Mouse (Mus musculus) right cerebral cortex, postnatal 10 days (tissue): ENCODE results near the gene Gnaz.
"Not testable (repeated sequence)": the region's sequence is repeated elsewhere in the genome, so short reads cannot be mapped to it uniquely, and the experiment has no call there.

Experiments used
- DNase-seq, 2 experiments: peaks; one replicate each; pipeline ENCODE4 v3.0.0; 2021; ENCODE audit warnings: low spot score in 2 of 2

The Gnaz gene

DNA sequence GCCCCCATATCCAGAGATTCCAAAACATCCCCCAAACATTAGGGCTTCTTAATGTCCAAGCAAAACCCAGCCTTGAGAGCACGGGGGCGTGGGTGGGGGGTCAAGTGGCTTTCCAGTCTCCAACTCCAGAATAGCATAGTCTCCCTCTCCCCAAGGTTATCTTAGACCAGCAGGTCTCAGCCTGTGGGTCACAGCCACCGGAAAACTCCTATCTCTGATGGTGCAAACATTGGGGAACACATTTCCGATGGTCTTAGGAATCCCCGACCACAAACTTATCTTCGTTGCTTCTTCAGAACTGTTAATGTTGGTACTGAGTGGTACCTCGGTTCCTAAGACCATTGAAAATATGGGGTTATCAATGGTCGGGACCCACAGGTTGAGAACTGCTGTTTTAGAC, 61.8 kb downstream of the Gnaz start:
- no peak for DNase-seq

DNA sequence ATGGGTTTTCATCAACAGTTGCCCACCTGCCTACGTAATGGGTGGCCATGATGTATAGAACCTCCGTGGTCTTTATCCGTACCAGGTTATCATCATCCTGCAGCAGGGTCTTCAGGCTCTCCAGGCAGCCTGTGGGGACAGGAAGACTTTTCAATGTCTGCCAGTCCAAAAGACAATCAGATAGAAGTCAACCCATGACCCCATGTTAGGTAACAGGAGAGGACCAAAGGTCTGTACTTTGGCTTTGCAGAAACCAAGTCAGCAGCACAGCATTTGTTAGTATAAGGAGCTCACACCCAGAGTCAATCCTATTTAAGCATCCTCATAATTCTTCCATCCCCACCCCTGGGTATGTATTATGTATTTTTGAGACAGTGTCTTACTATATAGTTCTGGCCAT, 62.7 kb downstream of the Gnaz start:
- no peak for DNase-seq

DNA sequence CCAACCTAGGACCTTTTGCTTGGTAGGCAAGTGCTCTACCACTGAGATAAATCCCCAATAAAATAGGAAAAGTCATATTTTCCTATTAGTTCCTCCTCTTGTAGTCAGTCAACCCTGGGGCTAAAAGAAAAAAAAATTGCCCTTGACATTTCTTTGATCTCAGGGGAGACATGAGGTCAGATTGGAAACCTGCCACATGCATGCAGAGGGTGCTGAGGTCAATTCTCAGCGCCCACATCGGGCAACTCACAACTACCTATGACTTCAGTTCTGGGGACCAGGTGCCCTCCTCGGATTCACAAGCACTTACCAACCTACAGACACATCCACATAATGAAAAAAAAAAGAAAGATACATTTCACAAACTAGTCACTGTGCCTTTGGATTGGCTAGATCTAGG, 63.3 kb downstream of the Gnaz start:
- DNase-seq: no peak

DNA sequence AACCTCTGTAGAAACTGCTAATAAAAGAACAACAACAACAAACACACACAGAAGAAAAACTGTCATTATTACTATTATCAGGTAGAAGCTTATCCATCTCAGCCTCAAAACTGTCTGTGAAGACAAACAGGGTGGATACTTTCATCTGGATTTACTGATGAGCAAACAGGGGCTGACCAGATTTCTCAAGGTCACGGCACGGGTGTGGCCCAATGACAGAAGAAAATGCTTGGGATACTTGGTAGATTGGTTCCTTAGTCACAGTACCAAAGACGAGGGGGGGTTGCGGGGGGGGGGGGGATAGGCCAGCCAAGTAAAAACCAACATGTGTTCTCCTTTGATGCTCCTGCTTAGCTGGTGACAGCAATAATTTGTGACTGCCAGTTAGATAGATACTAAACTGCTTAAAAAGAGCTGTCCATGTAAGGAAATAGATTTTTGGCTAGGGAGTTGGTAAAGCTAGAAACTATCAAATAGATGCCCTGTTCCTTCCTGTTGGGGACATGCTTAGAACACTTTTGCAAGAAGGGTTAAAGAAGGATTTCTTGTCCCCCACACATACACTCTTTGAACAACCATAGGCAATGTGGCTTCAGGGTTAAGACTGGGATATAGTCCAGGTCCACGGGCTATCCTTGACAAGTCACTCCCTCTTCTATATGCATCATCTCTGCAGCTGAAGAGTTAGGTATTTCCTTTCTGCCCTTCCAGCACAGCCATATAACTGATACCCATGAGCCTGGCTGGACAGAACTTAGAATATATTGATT, 64.6 kb downstream of the Gnaz start:
- no peak for DNase-seq

DNA sequence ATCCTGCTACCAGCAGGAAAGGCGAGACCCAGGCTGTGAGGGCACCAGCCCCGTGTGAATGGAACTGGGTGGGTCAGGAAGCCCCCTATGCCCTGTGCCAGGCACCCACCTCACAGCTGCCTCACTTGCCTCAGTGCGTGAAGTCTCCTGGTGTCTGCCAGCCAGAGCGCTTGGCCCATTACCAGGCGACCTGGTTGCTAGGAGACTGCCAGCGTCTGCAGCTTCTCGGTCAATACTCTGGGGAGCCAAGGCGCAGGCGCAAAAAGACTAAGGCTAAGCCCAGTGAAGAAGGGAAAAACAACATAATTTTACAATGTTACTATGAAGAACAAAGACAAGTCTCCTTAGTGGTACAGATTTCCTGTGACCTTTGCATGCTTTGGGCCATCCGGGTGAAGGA, 65.4 kb downstream of the Gnaz start, which contains the start of gene Rsph14:
TSS of gene Rsph14 (minus strand) at position 192 of the 400 bp plus-strand sequence.
- peak; percentile 93 to 94 for DNase-seq

DNA sequence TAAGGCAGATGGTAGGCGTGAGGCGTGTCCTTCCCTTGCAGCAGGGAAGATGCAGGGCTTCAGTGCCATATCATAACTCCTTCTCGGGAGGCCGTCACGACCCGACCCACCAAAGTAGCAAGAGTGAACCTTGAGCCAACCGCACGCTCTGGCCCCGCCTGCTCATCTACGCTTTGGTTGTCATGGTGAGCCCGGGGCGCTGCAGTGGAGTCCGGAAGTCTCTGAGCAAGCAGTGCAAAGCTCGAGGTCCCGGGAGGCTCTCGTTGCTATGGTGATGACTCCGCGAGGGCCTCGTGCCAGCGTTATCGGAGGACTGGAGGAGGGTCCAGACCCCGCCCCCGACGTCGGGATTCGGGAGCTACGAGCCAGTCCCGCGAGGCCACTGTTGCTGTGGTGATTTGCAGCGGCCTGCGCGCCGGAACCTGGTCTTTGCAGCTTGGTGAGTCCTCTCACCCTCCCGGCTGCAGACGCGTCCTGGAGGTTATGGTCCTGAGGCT, 70.0 kb downstream of the Gnaz start, which contains the start of gene Rab36:
TSS of gene Rab36 (plus strand) at position 176 of the 497 bp plus-strand sequence.
- peak; percentile 97 to 98 for DNase-seq

DNA sequence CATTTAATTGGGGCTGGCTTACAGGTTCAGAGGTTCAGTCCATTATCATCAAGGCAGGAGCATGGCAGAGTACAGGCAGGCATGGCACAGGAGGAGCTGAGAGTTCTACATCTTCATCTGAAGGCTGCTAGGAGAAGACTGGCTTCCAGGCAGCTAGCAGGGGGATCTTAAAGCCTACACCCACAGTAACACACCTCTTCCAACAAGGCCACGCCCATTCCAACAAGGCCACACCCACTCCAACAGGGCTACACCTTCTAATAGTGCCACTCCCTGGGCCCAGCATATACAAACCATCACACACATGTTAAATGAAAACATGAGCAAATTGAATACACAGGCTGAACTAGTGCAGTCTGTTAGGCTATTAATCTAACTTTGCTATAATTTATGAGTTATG, 75.1 kb downstream of the Gnaz start:
- DNase-seq: not testable (repeated sequence)

DNA sequence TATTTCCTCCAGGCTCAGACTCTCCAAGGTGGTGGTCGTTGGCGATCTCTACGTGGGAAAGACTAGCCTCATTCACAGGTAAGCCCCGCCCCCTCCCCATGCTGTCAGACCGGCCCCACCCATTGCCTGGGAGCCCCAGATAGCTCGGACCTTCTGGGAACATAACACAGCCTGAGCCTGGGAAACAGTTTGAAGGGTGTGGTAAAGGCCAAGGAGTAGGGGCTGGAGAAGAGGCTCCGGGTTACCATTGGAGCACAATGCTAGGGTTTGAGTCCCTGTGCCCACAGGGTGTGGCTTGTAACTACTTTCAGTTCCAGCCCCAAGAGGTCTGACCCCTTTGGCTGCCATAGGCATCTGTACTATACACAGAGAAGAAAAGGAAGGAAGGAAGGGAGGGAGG, 77.5 kb downstream of the Gnaz start:
- no peak for DNase-seq

DNA sequence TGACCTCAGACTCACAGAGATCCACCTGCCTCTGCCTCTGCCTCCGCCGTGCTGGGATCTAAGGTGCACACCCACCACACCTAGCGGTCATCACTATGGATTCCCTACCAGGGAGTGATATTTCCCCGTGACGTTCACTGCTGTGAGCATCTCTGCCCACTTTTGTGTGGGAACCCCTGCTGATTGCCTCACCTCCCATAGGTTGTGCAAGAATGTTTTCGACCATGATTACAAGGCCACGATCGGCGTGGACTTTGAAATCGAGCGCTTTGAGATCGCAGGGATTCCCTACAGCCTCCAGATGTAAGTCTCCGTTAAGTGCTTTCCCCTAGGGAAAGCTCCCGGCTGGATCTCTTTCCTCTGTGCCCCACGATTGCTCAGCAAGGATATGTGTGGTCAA, 78.9 kb downstream of the Gnaz start:
- DNase-seq: no peak

DNA sequence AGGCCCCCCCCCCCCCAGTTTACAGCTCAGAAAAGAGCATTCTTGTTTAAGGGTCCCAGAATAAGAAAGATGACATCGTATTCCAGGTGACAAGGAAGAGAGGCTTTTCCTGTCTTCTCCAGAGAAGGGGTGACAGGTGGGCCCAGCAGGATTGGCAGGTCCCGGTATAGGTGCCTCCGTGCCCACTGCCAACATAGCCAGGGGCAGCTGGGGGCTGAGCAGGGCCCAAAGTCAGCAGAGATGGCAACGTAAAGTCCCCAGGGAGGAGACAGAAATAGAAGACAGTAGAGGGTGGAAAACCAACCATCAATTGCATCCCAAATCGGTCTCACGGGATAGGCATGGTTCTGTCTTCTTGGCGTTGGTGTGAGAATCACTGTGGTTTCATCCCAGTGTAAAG, 81.7 kb downstream of the Gnaz start:
- no peak for DNase-seq

DNA sequence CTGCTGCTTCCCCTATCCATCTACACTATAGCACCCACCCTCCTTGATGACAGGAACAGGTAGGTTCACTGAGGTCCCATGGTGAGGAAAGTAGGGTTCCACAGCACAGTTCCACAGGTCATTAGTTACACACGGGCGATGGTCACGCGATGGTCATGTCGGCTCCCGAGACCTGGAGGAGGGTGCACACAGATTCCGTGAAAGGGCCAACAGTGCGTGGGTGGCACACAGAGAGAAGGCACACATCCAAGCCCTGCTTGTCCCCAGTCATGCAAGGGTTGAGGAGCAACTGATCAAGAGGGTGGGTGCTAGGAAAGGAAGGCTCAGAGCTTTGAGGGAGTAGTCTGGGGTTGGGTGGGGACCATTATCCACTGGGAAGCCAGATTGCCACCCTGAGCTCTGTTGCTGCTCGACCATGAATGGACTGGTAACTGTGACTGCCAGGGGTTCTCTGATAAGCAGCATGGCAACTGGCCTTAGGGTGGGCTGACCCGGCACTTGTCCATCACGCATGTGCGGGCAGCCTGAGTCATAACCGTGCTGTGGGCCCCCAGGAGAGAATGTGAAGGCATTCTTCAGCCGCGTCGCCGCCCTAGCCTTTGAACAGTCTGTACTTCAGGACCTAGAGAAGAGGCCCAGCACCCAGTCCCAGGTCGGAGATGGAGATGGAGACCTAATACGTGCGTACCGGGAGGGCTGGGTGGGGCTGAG, 84.5 kb downstream of the Gnaz start:
- no peak for DNase-seq

DNA sequence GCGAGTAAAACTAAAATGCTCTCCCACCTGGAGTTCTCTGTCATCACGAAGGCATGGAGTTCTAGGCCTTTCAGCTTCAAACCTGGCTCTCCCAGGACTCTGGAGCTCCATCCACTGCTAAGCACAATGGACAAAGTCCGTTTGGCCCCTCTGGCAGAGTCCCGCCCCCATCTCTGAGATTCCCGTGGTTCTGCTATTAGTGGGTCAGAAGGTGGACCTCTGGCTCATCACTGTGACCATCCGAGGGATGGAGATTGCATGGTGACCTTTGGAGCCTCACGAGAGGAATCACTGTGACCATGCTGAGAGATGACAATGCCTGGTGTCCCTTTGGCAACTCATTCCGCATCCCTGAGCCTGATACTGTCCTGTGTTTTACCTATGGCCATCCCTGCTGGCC, 85.9 kb downstream of the Gnaz start:
- no peak for DNase-seq

DNA sequence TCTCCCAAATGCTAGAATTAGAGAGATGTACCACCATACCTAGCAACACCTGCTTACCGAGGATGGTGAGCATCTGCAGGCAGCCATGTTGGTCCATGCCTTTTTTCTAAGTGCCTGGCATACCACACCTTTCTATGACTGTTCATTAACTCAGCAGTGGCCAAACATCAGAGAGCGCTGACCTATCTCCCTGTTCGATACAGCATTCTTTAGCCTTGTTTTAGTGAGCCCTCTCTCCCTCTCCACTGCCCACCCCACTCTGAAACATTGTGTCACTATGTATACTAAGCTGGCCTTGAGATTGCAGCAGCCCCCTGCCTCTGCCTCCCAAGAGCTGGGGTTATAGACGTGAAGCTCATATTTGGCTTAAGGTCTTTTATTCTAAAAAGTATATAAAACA, 86.7 kb downstream of the Gnaz start:
- DNase-seq: no peak

DNA sequence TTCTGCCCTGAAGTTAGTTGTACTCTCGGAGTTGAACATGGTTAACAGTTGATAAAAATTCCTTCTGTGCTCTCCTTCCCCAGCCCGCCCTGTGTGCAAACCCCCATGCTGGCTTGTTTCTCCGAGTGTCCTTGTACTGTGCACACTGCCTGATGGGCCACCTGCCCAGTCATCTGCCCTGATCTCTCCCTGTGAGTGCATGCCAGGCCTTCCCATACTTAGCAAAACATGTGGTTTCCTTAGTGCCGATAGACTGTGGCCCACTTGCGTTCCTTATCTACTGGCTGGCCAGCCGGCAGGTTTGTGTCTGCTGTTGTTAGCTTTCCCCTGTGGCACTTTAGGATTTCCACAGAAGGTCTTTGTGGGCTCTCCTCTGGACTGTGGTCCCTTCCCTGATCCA, 87.1 kb downstream of the Gnaz start:
- DNase-seq: peak in 1 of 2 experiments; percentile 57

DNA sequence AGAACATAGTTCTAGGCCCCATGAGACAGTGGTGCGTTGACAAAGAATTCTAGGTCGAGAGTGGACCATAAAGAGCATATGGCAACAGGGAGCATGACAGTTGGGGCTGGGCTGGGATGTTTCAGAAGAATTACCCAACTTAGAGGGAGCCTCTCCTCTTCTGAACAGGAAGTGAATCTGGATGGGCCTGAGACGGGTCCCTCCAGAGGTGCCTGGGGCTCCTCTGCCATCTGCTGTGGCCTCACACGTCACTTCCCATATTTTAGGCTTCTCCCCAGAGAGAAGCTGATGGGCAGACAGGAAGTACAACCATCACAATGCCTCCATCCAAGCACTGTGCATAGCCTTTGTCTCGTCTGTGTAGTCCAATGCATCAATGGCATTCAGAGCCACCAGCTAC, 88.7 kb downstream of the Gnaz start:
- no peak for DNase-seq

DNA sequence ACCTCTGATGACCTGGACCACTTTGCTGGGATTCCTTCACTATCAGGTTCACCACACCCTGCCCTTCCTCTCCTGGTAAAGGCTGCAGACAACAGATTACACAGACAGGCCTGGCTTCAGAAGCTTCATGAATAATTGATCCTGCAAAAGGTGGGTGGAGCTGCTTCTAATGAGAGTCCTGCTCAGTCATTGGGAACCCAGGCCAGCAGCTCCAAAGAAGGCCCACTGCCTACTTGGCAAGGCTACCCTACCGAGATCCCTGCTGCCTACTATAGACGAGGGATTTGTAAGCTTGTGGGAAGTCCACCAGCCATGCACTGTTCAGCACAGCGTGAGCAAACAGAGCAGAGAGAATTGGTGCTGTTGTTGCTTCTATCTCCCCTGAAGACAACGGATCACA, 89.3 kb downstream of the Gnaz start:
- peak; percentile 72 to 82 for DNase-seq

DNA sequence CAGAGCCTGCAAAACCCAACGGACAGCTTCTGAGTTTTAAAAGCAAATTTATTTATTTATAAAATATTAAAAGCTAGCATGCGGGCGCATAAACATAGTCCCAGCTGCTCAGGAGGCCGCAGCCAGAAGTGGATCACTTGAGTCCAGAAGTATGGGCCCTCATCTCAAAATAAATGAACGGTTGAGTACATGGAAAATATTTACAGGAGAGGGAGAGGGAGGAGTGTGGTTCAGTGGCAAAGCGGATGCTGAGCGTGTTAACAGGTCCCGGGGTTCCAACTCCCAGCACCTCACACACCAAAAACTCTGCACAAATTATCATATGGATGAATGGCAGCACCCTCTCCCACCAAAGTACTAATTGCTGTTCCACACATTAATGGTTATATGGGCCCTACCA, 91.4 kb downstream of the Gnaz start:
- DNase-seq: no peak

DNA sequence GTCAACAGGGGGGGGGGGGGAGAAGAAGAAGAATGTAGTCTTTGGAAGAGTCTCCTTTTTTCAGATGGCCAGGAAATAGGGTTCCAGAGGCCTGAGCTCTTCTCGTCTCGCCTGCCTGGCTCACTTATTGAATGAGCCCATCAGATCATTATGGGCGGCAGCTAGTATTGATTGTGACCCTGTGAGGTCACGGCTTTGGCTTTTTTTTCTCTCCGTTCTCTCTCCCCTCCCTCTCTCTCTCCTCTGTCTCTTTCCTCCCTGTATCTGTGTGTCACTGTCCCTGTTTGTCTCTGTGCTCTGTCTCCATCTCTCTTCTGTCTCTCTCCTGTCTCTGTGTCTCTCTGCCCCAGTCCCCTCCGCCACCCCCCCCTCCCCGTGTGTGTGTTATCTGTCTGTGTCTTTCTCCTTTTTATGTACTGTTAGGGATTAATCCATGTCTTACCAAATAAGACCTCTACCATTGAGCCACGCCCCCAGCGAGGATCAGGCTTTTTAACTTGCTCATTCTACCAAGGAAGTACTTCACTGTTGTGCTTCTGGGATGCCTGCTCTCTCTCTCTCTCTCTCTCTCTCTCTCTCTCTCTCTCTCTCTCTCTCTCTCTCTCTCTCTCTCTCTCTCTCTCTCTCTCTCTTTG, 91.9 kb downstream of the Gnaz start:
- no peak for DNase-seq

DNA sequence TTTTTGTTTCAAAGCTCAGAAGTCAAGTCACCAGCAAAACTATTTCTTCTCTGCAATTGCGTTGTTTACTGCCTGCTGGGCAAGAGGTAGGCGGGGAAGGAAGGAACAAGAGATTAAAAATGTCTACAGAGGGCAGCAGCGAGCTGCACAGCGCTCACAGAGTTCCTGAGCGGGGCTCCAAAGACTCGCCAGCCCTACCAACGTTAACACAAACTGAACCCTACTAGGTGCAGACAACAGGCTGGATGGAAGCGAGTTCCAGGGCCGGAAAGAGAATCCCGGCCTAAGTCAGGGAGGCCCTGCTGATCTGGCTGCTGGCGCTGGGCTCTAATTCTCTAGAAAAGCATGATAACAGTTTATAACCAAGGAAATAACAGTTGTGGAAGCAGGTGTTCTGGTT, 92.4 kb downstream of the Gnaz start:
- DNase-seq: peak; percentile 83

DNA sequence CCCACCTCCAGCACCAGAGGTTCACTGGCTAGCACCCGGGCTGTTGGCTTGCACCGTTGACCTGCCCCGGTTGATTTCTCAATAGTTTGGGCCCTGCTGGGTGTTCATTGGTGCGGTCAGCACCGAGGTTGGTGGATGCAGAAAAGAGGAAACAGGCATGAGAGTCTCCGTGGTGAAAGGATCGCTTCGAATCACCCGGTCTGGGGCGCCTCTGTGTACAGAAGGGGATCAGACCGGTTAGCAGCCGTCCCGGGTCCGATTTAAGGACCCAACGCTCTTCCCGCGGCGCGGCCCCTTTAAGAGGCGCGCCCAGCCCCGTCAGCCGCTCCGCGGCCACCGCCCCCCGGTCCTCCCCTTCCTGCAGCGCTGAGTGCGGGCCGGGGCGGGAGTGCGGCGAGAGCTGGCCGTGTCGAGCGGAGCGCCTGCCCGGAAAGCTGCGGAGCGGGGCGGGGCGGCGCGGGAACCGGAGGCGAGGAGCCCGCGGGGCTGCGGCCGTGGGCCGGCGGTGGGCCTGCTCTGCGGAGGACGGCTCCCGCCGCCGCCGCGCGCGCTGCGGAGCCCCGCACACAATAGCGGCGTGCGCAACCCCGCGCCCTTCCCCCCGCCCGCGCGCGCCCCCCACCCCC, 93.4 kb downstream of the Gnaz start, which contains the start of gene Bcr:
TSS of gene Bcr (plus strand) at position 376 of the 626 bp plus-strand sequence.
- DNase-seq: peak; percentile 85 to 88

DNA sequence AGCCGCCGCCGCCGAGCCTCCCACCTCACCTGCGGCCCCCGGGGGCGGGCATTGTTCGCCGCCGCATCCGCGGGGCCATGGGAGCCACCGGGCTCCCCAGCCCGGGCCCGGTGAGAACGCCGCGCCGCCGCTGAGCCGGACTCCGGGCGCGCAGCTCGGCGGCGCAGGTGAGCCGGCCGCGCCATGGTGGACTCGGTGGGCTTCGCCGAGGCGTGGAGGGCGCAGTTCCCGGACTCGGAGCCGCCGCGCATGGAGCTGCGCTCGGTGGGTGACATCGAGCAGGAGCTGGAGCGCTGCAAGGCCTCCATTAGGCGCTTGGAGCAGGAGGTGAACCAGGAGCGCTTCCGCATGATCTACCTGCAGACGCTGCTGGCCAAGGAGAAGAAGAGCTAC, 93.9 kb downstream of the Gnaz start:
- DNase-seq: peak in 1 of 2 experiments; percentile 53
